Mouse (Mus musculus) frontal cortex, adult (tissue): ENCODE results near the gene Ephb1.

Experiments
- ATAC-seq: cut with Nextera tagmentation; 2 replicates; pipeline ENCODE4 v1.9.2; 2017; ENCODE audit warnings: mild to moderate bottlenecking, moderate library complexity, mixed read lengths; ENCODE audit not compliant: low TSS enrichment

Ephb1 gene

GRCm38 (mm10) chr9:101918771-101919170 lies 435.7 kb downstream of the Ephb1 start:
- no peak for ATAC-seq

- no peak for ATAC-seq
Observed at GRCm38 (mm10) chr9:101915082-101915481, 439.4 kb downstream of the Ephb1 start.

DNA sequence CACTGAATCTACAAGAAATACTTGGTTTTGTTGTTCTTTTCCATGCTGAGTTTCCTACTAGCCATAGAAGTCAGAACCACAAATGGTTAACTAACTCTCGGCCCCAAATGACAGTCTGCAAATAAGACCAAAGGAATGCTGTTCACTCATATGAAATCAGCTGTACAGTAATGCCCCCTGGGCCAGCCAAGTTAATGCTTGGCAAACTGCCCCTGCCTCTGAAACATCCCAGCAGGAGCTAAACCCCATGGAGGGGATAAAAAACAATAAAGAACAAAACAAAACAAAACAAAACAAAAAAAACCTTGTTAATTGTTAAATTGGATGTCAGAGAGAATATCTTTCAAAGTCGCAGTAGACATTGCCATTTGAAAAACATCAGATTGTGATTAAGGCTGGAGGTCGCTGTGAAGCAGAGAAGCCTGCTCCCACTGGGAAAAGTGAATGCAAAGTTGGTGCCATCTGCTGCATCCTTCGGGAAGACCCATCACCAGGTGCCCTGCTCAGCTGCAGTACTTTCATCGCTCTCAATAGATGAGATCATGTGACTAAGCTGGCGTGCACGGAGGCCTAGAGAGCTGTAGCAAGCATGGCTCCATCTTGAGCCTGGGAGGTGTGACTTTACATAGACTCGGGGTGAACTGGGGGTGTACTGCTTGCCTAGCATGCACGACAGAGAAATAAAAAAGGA lies 443.2 kb downstream of the Ephb1 start:
- ATAC-seq: peak; percentile 47; the same call in 1 of the 2 replicates

- no peak for ATAC-seq
Observed at GRCm38 (mm10) chr9:101909491-101909890, 445.0 kb downstream of the Ephb1 start.

- no peak for ATAC-seq
Observed at GRCm38 (mm10) chr9:101908849-101909248, 445.6 kb downstream of the Ephb1 start.

- no peak for ATAC-seq
Observed at GRCm38 (mm10) chr9:101907747-101908255, 446.7 kb downstream of the Ephb1 start.

DNA sequence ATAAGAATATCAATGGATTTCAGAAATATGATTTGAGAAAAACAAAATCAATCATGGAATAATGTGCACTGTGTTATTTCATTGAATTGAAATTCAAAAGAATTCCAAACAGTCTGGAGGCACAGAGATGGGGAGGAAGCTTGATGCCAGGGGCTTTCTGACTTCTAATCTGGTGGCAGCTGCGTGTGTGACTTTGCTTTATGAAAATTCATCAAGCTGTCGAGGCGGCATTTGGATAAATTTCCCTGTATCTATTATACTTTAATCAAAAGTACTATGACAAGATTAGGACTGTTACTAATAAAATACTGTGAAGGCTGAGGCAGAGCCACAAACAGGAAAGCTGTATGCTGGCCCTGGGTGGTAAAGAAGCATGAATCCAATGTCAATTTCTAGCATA lies 451.1 kb downstream of the Ephb1 start:
- ATAC-seq: no peak

- no peak for ATAC-seq
Observed at GRCm38 (mm10) chr9:101897851-101898250, 456.6 kb downstream of the Ephb1 start.

DNA sequence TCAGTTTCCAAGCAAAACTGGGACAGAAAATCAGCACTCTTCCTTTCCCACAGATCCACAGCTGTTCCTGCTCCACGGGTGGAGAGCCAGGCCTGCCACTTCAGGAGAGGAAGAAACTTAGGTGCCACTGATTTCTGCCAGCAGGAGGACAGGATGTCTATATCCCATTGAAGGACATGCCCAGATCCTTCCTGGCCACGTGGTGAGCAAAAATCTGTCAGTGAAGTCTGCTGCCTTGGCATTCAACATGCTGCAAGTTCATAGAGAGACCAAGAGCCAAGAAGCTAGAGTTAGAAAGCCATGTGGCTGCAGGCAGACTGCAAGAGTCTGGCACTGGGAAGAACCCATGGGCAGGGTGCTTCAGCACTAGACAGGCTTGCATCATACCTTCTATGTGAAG lies 471.2 kb downstream of the Ephb1 start:
- peak; percentile 44; the same call in 1 of the 2 replicates for ATAC-seq

DNA sequence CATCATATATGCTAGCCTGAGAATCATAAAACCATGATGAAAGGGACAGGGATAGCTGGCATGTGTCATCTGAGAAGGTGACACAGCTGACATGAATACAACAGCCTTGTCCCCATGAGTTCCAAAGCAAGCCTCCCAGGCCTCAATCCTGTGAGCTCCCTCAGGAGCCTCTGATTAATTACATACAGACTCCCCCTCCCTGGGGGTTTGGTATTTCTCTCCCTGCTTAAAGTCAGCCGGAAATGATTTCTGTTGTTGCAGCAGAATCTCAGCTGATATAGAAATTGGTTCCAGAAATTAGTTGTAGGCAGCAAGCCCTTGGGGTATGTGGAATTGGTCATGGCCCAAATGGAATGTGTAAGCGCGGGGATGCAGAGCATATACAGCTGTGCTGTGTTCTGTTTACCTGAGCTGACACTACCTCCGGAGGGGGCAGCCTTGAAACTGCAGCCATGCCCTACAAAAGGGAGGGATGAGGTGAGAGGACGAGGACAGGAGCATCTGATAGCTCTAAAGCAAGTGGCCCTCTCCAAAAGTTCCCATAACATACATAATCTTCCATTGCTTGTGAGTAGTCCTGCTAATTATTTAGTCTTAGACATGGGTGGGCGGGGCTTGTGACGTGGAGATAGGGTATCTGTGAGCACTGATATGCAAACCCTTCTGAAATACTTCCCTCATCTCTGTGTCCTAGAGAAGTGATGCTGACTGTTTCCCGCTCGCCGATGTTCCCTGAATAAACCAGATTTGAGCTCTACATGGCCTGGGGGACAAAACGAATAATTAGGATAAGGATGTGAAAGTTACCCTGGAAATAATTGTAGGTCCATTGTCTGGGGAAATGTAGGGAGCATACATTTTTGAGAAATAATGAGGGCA lies 477.1 kb downstream of the Ephb1 start:
- no peak for ATAC-seq

GRCm38 (mm10) chr9:101875306-101875705 lies 479.2 kb downstream of the Ephb1 start:
- ATAC-seq: peak; percentile 83
